ENCODE assay signal across 6 mouse cellular contexts in genomic region chr15:85716591-85716990, GRCm38 (mm10). TPM values are rescaled to one million over a fixed set of nuclear protein-coding genes. Genes with fewer than 3 reads are reported as not detected.
"Had no signal": no experiment of that assay in that cellular context is flagged by ENCODE, and none has a peak within 500 bp of the region (broad histone marks: within the 10 kb centered on the region; RNA-seq: fewer than 3 reads in every experiment).

No protein-coding gene starts in this region.

- H3K27me3 ChIP-seq: liver, embryonic 15.5 days had no signal

- H3K36me3 ChIP-seq: limb, embryonic 12.5 days; limb, embryonic 15.5 days; liver, embryonic 15.5 days had no signal

- H3K27ac ChIP-seq: limb, embryonic 12.5 days; limb, embryonic 15.5 days; liver, embryonic 15.5 days had no signal

- H3K4me3 ChIP-seq: limb, embryonic 12.5 days; limb, embryonic 15.5 days; liver, embryonic 15.5 days had no signal

- H3K4me1 ChIP-seq: limb, embryonic 12.5 days had no signal

- H3K4me2 ChIP-seq: limb, embryonic 12.5 days; limb, embryonic 15.5 days; liver, embryonic 15.5 days; midbrain, embryonic 11.5 days had no signal

- H3K9ac ChIP-seq: limb, embryonic 12.5 days; limb, embryonic 15.5 days; liver, embryonic 15.5 days had no signal

- H3K9me3 ChIP-seq: limb, embryonic 12.5 days; limb, embryonic 15.5 days; liver, embryonic 15.5 days had no signal

RNA-seq across cellular contexts. Expression of gene Ppara, which starts 18.2 kb away (rescaled TPM):
- total RNA-seq: megakaryocyte progenitor cell, adult 5-6 weeks; megakaryocyte-erythroid progenitor cell, adult 5-6 weeks had no signal
